Mouse (Mus musculus) kidney, adult 9 months (tissue): ENCODE measurements at regions not wholly inside any gene's neighbourhood (a gene's known extent, or its start where the extent isn't known, plus 50 kb on each side); places are given as distances from the start of the nearest gene placed in this dataset.

Experiments
- DNase-seq: peaks from one replicate; pipeline ENCODE4 v3.0.0; 2022

DNA sequence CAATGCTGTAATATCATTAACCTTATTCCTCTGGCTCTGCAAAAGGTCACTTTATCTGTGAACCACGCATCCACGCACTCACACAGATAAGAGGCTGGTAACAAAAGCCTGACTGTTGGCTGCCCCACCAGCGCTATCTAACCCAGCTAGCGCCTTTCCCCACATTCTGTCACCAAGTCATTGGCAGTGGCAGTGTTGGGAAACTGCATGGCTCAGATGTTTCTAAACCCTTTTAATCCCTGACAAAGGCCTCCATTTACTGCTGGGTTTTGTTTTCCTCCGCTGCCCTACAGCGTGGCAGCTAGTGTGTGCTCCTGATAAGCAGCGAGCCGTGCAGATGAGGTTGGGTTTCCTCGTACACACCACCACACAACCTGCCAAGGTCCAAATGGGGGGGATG lies 55.7 kb downstream of the Id4 start:
- no peak for DNase-seq

DNA sequence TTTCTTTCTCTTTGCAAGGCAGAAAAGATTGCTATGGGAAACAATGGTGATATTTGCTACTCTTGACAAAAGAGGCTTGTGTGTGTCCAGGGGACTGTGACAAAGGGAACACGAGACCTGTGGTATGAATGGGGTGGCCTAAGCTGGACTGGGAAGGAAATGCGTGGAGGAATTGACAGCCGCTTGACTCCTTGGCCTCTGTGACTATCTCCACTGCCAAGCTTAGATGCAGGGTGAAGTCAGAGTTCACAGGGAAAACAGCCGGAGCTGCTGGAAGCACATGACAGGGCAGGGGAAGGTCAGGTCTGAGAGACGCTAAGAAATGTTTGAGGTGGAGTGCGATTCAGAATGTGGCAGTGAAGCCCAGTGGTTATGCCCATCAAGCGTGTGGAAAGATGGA lies 56.4 kb downstream of the Id4 start:
- DNase-seq, result peak; percentile 33

DNA sequence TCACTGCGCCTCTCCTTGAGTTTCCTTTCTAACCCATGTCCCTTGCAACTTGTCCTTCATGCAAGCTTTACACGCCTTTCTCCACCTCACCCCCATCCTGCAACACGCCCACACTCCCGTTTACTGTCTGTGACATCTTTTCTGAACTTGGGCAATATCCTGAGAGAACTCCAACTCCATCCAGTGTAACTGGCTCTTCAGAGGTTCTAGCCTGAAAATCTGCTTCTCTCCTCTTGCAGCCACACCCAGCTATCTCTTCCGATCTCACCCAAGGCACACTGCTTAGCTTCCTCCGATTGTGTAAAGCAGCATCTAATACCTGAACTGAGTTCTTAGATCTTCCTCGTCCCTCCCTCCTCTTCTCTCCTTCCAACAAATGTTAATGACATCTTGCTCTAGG lies 58.0 kb downstream of the Id4 start:
- no peak for DNase-seq

DNA sequence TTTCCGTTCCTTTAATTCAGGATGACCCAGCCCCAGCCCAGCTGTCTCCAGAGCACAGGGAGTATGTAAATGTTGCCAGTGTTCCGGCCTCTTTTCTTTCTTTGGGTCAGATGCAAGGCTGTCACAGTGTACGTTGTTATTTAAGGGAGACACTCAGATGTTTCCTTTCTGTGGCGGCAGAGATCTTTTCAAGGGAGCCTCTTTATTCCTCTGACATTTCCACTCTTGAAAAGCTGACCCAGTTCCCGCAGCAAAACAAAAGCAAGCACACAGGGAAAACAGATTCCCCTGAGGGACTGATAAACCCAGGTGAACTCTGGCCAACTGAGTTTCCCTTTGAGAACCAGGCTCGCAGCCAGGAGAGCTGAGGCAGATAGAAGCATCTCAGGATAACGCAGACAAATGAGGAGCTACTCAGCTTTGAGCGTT lies 63.3 kb downstream of the Id4 start:
- DNase-seq, result peak; percentile 33

DNA sequence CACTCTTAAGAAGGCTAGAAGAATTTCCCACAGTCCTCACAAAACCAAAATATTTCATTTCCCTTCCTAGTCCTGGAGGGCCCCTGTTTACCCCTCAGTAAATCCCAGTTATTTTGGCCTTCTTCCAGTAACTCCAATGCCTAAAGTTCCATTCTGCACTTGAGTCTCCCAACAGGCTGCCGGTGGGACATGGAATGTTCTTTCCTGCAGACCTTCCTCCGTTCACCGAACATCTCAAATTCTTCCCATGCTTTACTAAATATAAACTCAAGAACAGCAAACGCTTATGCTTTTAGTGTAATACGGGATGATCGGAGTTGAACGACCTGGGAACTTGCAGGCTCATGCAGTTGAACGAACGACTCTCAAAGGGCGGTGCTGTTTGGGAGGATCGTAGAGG lies 69.6 kb downstream of the Id4 start:
- DNase-seq, result no peak

DNA sequence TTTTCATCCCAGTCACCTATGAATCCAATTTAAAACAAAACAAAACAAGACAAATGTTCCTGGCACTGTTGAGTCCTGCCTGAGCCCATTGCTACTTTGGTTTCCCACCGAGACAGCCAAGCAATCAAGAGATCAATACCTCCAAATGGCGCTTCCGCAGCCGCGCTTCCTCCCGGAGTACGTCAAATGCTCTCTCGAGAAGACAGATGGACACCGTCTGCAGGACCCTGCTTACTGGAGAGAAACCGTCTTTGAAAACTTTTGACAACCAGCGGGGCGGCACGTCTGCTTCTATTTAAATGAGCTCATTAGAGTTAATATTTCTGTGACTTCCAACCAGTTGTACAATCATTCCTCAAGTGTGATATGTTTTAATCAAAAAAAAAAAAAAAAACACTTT lies 75.1 kb downstream of the Id4 start:
- DNase-seq, result no peak

DNA sequence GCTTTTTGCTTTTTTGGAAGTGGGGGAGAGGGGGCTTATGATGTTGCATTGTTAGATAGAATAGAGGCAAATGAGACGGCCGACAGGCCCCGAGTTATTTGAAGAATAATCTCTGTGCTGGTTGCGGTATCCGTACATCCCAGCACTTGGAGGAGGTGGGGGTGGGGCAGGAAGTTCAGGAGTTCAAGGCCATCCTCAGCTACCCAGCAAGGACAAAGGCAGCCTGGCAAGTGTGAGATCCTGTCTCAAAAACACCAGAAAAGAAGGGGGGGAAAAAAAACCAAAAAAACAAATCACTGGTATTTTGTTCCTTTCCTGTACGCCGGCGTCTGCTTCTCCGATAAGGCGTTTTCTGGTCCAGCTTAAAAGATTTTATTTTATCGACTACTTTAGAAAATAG lies 75.6 kb downstream of the Id4 start:
- no peak for DNase-seq

DNA sequence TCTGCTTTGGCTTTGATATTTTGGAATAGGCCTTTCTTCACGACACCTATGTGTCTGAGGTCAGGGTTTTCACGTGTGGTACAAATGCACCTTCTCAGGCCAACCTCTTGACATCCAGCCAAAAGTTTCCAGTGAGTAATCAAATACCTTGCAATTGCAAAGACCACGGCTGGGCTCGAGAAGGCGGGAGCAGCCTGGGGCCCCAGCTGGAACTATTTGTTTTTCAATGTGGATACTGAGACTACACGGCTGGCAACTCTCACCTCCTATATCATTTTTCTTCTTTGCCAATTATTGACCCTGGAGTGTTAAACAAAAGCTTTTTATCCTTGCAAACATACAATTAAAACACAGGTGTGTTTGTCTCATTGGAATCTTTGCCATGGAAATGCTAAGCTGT lies 77.5 kb downstream of the Id4 start:
- no peak for DNase-seq

DNA sequence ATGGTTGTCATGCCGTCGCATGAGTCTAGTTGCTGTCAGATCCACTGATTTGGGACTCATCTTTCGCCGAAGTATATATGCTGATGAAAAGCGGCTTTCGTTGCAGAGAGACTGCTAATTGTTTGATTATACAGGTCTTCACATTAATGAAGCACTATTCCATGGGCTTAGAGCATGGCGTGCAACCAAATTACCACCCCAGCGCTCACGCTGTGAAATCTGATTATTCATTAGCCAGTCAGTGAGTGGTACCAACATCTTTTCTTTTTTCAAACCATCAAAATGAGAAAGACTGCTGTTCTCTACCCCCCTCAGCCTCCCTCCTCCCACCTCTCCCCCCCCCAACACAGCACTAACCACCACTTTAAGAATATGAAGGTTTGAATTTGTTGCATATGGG lies 89.1 kb downstream of the Id4 start:
- no peak for DNase-seq

DNA sequence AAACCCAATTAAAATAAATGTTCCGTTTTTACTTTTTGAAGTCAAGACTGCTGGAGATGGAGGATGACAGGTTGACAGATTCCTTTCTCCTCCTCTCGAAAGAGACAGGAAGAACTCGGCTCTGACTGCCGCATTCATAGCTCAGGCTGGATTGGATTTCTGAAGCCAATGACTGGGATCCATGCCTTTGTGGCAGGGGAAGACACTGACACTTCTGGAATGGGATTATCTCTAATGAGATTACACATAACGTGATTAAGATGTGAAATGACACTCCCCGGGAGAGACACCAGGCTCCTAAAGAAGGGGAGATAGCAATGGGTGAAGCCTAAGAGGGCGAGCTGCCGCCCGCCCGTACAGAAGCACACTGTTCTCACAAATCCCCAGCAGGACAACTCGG lies 89.9 kb downstream of the Id4 start:
- DNase-seq, result no peak

DNA sequence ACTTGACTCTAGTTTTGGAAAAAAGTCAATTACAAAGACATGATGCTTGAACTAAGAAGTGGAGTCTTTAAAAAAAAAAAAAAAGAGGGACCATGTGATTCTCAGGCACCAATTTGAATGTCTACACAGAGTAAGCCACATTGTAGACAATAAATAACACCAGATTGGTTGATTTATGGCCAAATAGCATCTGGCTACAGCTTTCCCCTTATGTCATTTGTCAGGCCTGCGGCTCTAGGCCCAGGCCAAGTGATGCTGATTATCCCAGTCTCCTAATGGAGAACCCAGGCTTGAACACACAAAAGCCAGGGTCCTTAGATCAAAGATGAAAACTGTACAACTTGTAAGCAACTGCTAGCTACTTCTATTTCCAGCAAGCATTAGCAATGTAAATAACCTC lies 96.1 kb downstream of the Id4 start:
- DNase-seq, result no peak

DNA sequence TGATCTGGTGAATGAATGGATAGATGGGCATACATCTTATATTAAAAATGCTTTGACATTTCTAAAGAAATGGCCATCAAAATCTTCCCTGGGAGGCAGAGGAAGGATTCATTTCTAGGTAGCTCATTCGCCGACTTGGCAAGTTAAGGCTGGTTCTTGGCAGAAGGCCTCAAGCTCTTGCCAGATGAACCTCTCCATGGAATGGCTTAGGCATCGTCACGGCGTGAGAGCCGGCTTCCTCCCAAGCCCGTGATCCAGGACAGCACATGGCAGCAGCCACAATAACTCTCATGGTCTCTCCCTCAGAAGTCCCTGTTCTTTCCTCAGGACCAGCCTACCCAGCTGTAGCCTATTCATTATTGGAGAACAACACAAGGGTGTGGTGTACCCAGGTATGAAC lies 96.6 kb downstream of the Id4 start:
- no peak for DNase-seq

DNA sequence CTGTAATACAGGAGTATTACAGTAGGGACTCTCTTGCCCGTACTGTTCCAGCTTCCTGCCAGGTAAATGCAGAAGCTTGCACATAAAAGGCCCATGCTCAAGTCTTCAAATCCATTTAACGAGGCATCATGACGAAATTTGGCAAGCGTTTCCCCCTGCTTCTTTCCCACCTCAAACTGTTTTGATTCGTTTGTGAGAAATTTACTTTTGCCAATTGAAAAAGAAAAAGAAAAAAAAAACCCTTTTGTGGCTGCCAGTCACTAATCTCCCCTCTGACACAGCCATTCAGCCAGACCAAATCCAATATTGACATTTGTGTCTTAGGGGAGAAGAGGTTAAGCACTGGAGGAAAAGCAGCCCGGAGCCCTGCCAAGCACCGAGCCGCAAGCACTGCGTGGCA lies 110.0 kb downstream of the Id4 start:
- no peak for DNase-seq

DNA sequence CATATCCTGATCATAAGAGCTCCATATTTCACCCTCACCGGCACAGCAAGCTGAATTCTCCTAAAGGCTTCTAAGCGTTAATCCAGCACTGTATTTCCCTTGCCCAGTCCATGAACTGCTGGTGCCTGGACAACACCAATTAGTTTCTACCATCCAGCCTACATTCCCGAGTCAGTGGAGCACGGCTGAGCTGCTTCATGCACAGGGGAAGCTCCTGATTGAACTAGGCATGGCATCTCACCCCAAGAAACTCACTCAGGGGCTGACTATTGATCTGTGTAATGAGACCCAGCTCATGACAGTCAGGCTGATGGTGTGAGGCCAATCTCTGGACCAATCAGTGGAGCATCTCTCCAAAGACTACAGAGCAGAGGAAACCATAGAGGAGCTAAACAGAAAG lies 115.4 kb downstream of the Id4 start:
- DNase-seq, result no peak

DNA sequence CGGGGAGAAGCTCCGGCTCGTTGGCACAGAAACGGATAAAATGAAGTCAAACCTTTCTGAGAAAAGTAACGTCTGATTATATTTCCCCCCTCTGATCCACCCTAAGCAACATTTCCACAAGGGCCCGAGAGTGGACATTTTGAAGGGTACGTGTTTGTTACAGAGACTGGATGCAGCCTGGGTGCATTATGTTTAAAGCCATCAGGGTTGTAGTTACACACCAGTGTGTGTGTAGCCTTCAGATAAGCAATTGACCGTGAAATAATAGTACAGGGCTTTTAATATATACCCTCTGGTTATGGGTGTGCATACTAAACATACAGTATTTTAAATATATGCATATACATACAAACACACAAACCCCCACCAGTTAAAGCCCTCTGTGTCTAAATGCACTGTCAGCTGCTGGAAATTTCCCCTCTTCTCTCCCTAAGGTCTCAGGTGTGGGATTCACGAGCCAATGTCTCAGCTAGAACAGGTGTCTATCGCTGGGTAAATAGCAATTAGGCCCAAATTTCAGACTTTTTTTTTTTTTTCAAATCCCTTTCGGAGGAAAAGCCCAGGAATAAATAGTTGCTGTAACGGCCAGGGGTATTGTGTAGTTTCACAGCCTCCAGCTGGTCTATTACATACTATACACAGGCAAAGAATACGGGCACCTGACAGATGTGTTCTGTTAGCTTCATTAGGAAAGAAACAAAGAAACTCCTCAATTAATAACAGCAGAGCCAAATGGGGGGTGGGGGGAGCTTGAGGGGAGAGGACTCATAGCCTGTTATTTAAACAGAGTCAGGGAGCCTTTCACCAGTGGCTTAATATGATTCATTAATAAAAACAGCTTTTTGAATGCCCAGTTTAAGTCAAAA lies 122.8 kb downstream of the Id4 start:
- DNase-seq, result no peak

DNA sequence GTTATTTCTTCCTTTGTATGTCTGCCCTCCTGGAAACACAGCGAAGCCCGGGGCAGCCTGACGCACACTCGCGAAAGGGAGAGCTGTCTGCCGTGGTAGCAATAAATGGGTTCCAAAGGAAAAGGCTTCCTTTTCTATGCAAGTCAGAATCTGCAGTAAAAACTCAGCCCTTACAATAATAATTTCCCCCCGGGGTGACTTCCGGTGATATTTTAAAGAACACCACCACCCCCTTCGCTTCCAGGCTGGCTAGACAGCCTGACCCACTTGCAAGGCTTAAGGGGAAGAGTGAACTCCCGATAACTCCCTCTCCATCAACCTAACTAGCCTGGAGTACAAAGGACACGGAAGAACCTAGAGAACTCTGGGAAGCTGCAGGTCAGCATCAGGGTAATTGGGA lies 123.9 kb downstream of the Id4 start:
- no peak for DNase-seq

DNA sequence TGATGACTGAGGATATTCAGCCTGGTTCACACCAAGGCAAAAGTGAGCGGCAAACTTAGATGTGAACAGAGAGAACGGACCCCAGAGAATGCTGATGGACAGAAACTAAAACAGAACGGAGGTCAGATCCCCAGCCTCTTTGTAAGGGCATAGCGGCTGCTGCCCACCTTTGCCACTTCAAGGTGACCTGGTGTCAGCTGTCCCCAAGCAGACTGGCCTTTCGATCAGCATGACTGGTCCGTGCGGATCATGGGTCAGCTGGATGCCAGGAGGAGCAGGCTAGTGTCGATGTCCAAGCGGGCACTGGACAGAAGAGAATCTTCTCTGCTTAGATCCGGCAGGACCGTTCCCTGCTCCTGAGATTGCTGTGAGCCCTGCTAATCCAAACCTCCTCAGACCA lies 122.1 kb downstream of the Zfp169 start:
- DNase-seq, result peak; percentile 11

DNA sequence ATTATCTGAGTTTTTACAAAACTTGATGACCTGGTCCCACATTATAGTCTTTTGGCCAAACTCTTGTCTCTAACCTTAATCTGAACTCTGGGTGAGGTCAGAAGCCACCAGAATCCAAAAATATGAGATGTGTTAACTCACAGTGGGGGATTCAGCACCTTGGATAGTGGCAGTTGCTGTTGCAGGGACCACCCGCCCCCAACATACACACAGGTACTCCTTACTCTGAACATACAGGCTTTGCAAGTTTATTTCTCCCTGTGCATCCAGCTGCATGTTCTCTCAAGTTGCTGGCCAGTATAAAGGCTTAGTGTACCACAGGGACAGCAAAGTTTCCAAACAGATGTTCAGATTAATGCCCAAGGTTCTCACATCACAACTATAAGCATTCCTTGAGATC lies 115.5 kb downstream of the Zfp169 start:
- DNase-seq, result no peak

DNA sequence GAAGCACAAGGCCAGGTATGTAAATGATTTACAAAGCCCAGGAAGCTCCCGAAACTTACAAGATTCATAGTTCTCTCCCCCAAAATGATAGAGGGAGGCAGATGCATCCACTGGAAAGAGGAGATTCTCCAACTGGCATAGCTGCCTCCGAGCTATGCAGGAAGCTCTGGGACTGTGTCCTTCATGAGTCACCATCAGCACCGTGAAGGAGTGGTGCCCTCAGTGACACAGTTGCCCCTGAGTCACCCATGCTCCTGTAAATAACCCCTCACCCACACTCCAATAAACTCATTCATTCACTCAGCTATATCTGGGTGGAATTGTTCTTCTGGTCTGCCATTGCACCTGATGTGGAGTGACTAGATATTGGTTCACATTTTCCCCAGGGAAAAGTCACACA lies 114.6 kb downstream of the Zfp169 start:
- no peak for DNase-seq

DNA sequence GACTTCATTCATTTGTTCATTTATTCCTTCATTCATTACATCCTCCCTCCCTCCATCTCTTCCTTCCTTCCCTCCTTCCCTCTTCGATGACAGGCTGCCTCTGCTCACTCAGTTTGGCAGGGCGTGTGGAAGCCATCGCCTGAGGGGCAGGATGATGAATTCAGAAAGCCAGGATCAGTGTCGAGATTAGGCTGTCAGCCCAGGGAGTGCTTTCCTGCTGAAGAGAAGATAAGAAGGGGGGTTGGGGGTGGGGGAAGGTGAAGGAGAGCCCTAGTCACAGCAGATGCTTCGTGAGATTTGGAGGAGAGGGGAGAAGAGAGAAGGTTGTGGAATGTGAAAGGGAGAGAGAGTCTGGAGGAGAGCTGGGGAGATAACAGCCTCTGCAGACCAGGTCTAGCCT lies 110.9 kb downstream of the Zfp169 start:
- no peak for DNase-seq

DNA sequence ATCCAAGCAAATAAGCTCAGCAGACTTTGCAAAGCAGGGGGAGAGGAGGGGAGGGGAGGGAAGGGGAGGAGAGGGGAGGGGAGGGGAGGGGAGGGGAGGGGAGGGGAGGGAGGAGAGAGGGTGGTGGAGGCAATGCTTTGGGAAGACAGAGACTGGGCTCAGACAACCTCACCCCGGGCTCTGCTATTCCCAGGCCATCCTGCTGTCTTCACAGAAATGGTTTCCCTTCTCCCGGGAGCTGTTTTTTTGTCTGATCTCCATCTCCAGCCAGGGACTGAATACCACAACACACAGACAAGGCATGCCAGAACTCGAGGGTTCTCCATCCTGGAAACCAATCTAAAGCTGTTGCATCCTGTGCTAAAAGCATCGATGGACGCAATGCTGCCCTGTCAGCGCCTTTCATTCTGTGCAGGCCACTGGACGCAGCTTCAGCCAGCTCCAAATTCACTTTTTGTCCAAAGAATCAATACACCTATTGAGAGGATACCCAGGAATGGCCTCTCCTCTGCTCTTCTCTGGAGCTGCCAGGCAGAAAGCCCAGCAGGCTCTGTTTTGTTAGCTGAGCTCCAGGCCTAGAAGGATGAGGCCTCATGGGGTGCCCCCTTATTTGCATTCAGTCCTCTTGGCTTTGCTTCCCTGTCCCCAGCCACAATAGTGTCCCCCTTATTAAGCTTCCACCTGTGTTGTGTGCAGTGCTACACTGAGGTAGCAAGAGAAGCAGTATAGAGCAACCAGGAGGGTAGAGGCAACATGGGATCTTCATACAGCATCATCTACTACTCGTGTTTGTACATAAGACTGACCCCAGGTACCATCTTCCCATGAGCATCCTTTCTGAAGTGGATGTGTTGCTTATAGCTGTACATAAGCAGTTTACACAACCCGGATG lies 90.6 kb downstream of the Zfp169 start:
- DNase-seq, result no peak

DNA sequence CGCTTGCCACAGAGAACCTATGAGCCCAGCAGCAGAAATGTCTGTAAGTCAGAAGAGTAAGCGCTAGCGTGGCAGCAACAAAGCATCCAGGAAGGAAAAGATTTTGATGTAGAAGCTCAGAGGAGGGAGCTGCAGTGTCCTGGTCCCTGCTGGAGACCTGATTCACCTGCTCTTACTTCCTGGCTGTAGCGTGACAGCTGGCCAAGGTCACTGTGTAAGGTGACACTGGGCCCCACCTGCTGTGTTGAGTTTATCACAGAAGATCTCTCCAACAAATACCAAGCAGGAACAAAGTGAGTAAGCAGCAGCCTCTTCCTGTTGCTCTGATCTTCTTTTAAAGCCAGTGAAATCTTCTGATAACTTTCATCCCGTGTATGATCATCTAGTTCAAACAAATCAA lies 86.4 kb downstream of the Zfp169 start:
- DNase-seq, result no peak

DNA sequence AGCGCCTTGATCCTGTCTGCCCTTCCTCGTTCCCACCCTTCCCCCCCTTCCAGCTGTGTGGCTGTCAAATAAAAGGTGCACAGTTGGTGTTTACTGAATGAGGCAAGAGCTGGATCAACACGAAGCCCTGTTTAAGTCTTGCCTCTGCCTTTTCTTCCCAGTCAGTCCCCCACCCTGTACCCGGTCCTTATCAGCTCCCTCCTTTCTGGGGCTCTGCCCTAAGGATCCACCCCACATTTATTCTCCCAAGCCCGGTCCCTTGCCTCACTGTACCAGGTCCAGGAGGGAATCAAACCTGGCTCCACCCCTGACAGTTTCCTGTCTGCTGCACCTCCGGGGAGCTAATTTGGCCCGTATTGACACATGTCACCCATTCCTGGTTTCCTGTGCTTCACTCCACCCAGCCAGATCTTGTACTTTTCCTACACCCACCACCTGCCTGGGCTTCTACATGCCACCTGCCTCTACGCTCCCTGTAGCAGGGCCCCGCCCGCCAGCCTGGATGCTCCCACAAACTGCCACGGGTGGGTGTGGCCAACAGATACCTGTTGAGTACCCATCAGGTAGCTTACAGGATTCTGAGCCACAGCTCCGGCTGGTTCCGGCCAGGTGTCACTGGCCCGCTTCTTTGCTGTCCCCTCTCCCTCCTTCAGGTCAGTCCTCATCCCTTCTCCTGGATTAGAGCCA lies 76.4 kb downstream of the Zfp169 start:
- DNase-seq, result no peak
